Mouse (Mus musculus) kidney, adult 2 months (tissue): ENCODE data around the gene Kcnc3. TPM values are rescaled to one million over a fixed set of nuclear protein-coding genes. Genes with fewer than 3 reads are reported as not detected.

Experiments used
- DNase-seq: peaks from one replicate; pipeline ENCODE4 v3.0.0; 2021
- H3K27ac ChIP-seq: fragments of 200-500 bp; 2 replicates; pipeline ENCODE4 v1.5.1; 2012; ENCODE audit warnings: low read depth, low read length, control low read depth, inconsistent platforms; ENCODE audit not compliant: insufficient read depth
- H3K27me3 ChIP-seq: fragments of 200-500 bp; replicated peaks from 2 replicates; pipeline ENCODE4 v1.6.1; 2012; ENCODE audit warnings: mild to moderate bottlenecking, moderate library complexity, low read length, inconsistent platforms; ENCODE audit not compliant: control insufficient read depth, insufficient read depth
- H3K36me3 ChIP-seq: fragments of 200-500 bp; 2 replicates; pipeline ENCODE4 v1.6.1; 2012; ENCODE audit warnings: mild to moderate bottlenecking, moderate library complexity, low read length, inconsistent platforms; ENCODE audit not compliant: control insufficient read depth, insufficient read depth
- H3K4me1 ChIP-seq: fragments of 200-500 bp; 2 replicates; pipeline ENCODE4 v1.6.1; 2011; ENCODE audit warnings: low read length; ENCODE audit not compliant: control insufficient read depth, insufficient read depth
- H3K4me3 ChIP-seq: fragments of 200-500 bp; 2 replicates; pipeline ENCODE4 v1.5.1; 2011; ENCODE audit warnings: mild to moderate bottlenecking, low read depth, low read length, control low read depth; ENCODE audit not compliant: insufficient read depth
- CTCF ChIP-seq: fragments of 200-500 bp; conservative IDR thresholded peaks from 2 replicates; pipeline ENCODE4 v1.5.1; 2011; ENCODE audit warnings: low read depth, mild to moderate bottlenecking, control low read depth, low read length, moderate library complexity, mixed read lengths; ENCODE audit not compliant: insufficient read depth, insufficient read length
- POLR2A ChIP-seq: fragments of 200-500 bp; IDR thresholded peaks from one replicate; pipeline ENCODE4 v1.6.1; 2011; ENCODE audit warnings: low read depth, low read length, control low read depth
- WGBS: fragments of 180-500 bp; shearing (Covaris S2); methylation state at CpG from one replicate; pipeline ENCODE4 v1.1.7; 2018; 5-methylcytosine and 5-hydroxymethylcytosine counted together
- polyA plus RNA-seq: library from polyadenylated mRNA; depleted of rRNA; stranded (reverse); fragments of >200 nt; gene quantifications from 2 replicates; pipeline ENCODE4 v1.2.3, GENCODE M21; 2012

Kcnc3 gene
- polyA plus RNA-seq, 1 experiment: 19.1 TPM

DNA sequence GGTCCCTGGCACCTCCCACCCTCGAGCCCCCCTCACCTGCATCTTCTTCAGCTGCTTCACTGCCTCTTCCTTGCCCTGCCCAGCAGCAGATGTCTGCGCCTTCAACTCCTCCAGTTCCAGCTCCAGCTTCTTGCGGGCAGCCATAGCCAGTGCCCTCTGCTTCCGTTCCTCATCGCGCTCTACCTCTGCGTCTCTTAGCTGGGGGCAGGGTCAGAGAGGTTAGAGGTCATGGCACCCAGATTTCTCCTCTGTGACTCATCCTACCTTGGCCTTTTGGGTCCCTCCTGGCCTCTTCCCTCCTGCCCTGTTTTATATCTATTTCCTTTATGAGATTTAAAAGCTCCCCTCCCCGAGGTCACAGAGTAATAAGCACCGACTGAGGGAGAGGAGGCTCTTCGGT lies 24.8 kb downstream of the Kcnc3 start:
- DNase-seq: no peak
- H3K4me3 ChIP-seq: no peak overlapping the region
- no peaks in the 10 kb centered on the region for H3K4me1 ChIP-seq
- no peak overlapping the region for H3K27ac ChIP-seq
- TF ChIP-seq CTCF: no peak
- no peak for TF ChIP-seq POLR2A
- no peaks in the 10 kb centered on the region for H3K36me3 ChIP-seq
- 17% methylated on average over 10 of the region's 10 CpGs for WGBS
- H3K27me3 ChIP-seq: no peaks in the 10 kb centered on the region

DNA sequence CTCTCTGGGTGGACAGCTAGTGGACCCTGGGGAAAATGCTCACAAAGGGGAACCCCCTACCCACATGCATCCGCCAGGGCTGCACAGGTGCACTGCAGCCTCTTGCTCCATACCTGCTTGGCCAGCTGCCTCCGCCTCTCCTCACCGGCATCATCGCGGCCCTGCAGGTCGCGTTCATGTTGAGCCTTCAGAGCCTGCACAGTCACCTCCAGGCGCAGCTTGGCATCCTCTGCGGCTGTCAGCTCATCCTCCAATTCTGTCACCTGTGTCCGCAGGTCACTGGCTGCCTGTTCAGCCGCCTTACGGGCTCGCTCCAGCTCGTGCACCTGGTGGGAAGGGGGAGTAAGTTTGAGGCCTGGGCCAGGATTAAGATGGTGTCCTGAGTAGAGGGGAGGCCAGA lies 25.5 kb downstream of the Kcnc3 start:
- no peak for DNase-seq
- Histone ChIP-seq H3K27ac (no peak overlapping the region), H3K4me1 (no peaks in the 10 kb centered on the region), H3K36me3 (no peaks in the 10 kb centered on the region), H3K27me3 (no peaks in the 10 kb centered on the region), H3K4me3 (no peak overlapping the region)
- 81% methylated on average over 14 of the region's 14 CpGs for WGBS
- no peak for TF ChIP-seq CTCF
- no peak for TF ChIP-seq POLR2A

DNA sequence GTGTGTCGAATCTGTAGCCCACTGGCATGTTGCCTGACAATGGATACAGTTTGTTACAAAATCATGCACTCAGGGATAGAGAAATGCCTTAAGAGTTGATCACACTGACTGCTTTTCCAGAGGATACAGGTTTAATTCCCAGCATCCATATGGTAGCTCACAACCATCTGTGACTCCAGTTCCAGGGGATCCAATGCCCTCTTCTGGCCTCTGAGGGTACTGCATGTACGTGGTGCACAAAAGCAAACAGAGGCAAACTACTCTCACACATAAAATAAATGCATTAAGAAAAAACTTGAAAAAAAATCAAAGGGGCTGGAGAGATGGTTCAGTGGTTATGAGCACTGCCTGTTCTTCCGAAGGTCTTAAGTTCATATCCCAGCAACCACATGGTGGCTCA lies 26.6 kb downstream of the Kcnc3 start:
- DNase-seq: no peak
- TF ChIP-seq CTCF: peak; percentile 25; the same call in 1 of the 2 replicates
- TF ChIP-seq POLR2A: no peak
- Histone ChIP-seq H3K4me3 (no peak overlapping the region), H3K27ac (no peak overlapping the region), H3K27me3 (no peaks in the 10 kb centered on the region), H3K4me1 (no peaks in the 10 kb centered on the region), H3K36me3 (no peaks in the 10 kb centered on the region)
- 77% methylated on average over 3 of the region's 3 CpGs for WGBS

DNA sequence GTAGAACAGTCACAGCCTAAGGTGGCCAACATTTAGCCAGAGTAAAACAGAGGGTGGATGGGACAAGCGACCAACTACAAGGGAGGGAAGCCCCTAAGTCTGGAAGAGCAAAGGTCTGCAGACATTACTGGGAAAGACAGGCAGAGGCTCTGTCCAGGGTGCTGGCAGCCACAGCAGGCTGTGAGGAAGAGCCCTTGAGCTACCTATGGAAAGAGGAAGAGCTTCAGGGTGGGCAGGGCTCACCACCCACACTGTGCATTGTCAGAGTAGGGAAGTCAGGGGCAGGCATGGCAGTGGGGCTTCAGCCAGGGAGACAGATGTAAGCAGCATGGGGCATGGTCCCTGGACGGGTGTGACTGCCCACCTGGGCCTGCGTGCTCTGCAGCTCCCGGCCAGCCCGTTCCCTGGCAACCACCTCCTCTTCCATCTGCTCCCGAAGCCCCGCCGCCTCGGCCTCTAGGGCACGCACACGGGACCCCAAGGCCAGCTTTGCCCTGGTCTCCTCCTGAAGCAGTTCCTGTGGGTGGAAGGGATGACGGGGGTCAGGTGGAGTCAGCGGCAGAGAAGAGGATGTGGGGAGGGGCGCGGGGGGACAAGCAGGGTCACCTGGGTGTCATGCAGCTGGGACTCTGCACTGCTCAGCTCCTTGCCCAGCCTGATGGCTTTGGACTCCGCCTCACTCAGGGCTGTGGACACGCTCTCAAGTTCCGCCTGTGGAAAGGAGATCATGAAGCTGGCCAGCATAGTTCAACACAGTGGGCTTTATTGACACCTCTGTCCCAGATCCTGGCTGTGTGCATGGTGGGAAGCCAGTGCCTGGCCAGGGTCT lies 33.5 kb downstream of the Kcnc3 start:
- Histone ChIP-seq H3K4me1 (no peaks in the 10 kb centered on the region), H3K27me3 (no peaks in the 10 kb centered on the region), H3K4me3 (no peak overlapping the region), H3K27ac (no peak overlapping the region), H3K36me3 (no peaks in the 10 kb centered on the region)
- TF ChIP-seq POLR2A (no peak), CTCF (no peak)
- WGBS: 42% methylated on average over 18 of the region's 18 CpGs
- no peak for DNase-seq

DNA sequence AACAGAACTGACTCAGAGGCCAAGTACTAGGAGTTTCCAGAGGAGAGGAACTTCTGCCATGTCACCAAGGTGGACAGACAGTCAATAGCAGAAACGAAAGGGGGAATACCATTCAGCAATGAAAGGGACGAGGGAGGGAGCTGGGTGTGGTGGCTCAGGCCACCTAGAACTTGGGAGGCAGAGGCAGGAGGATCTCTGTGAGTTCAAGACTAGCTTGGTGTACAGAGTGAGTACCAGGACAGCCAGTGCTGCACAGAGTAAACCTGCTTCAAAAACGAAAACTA lies 34.0 kb downstream of the Kcnc3 start:
- no peaks in the 10 kb centered on the region for H3K36me3 ChIP-seq
- no peaks in the 10 kb centered on the region for H3K4me1 ChIP-seq
- WGBS: 76% methylated on average over 3 of the region's 3 CpGs
- no peak for DNase-seq
- TF ChIP-seq POLR2A (no peak), CTCF (no peak)
- H3K27ac ChIP-seq: no peak overlapping the region
- H3K4me3 ChIP-seq: no peak overlapping the region
- no peaks in the 10 kb centered on the region for H3K27me3 ChIP-seq

DNA sequence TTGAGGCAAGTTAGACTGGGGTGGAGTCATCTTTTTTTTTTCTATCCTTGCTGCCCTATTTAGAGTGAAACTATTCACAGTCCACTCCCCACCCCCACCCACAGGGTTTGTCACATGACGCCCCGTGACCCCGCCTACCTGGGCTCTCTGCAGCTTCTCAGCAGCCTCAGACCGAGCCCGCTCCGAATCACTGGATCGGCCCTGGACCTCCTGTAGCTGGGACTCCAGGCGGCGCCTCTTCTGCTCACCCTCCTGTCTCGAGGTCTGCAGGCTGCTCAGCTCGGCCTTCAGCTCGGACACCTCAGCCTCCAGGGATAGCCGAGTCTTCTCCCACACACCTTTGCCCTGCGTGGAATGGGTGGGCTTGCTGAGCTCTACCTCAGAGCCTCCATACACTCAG lies 34.4 kb downstream of the Kcnc3 start:
- Histone ChIP-seq H3K4me1 (no peaks in the 10 kb centered on the region), H3K36me3 (no peaks in the 10 kb centered on the region), H3K4me3 (no peak overlapping the region), H3K27ac (no peak overlapping the region), H3K27me3 (no peaks in the 10 kb centered on the region)
- WGBS: 66% methylated on average over 14 of the region's 14 CpGs
- DNase-seq: no peak
- no peak for TF ChIP-seq CTCF
- no peak for TF ChIP-seq POLR2A

DNA sequence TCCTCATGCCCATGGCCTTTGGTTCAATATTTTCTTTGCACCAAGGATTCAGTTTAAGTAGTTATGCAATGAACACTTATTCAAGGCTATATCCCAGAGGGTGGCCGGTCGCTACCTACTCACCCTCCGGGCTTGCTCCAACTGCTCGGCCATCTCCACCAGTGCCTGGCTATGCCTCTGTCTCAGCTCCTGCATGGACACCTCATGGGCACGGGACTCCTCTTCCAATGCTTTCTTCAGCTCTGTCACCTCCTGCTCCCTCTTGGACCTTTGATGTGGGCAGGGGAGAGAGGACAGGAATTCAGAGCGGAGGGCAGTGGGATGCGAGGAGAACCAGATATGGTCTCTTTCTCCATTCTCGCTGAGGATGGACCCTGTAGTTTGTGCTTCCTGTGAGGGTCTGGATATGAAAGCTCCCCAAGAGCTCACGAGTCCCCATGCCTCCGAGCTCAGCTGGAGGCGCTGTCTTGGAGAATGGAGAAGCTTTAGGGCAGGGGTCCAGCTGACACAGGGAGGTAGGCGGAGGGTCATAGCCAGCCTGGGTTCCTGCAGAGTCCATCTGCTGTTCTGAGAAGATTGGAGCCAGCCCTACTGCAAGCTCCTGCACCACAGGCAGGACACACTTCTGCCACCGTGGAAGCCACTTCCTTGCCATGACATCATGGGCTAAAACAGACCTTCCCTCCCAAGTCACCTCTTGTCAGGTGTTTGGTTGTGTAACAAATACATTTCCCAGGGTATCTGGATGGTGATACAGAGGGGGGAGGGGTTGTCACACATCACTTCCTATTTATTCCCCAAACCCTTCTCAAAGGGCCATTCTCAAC lies 35.0 kb downstream of the Kcnc3 start:
- no peak for DNase-seq
- 90% methylated on average over 13 of the region's 13 CpGs for WGBS
- TF ChIP-seq POLR2A: no peak
- TF ChIP-seq CTCF: no peak
- Histone ChIP-seq H3K27me3 (no peaks in the 10 kb centered on the region), H3K4me1 (no peaks in the 10 kb centered on the region), H3K36me3 (no peaks in the 10 kb centered on the region), H3K27ac (no peak overlapping the region), H3K4me3 (no peak overlapping the region)
